Comparison of ENCODE assay signal across 27 mouse cellular contexts in genomic region chr6:149184007-149184406, GRCm38 (mm10). TPM values are rescaled to one million over a fixed set of nuclear protein-coding genes. Genes with fewer than 3 reads are reported as not detected.
"Had no signal": no experiment of that assay in that cellular context is flagged by ENCODE, and none has a peak within 500 bp of the region (broad histone marks: within the 10 kb centered on the region; RNA-seq: fewer than 3 reads in every experiment).

No protein-coding gene starts in this region.

- H3K4me3 ChIP-seq: lung, embryonic 15.5 days; megakaryocyte, embryonic 14.5 days; midbrain, embryonic 10.5 days; midbrain, embryonic 12.5 days; myocyte; neural tube, embryonic 13.5 days; neural tube, embryonic 15.5 days had no signal

- H3K9ac ChIP-seq: lung, embryonic 15.5 days; midbrain, embryonic 12.5 days; neural tube, embryonic 13.5 days; neural tube, embryonic 15.5 days had no signal

- H3K27ac ChIP-seq: lung, embryonic 15.5 days; macrophage; midbrain, embryonic 10.5 days; midbrain, embryonic 12.5 days; neural tube, embryonic 13.5 days; neural tube, embryonic 15.5 days had no signal

- ATAC-seq: lung, postnatal 0 days; midbrain, embryonic 16.5 days had no signal

- H3K4me2 ChIP-seq: lung, embryonic 15.5 days; midbrain, embryonic 12.5 days; neural tube, embryonic 13.5 days; neural tube, embryonic 15.5 days had no signal

- DNase-seq: lung, adult 2 months; lung, postnatal 14 days; lung, postnatal 36 days; midbrain, embryonic 14.5 days; retina, postnatal 1 day; right cerebral cortex, adult 18-20 months; right cerebral cortex, postnatal 25 days; right cerebral cortex, postnatal 4 days; spleen, adult 18-20 months; thymus, adult 18-20 months; thymus, postnatal 36 days had no signal

- H3K27me3 ChIP-seq: lung, embryonic 15.5 days; megakaryocyte, embryonic 14.5 days; midbrain, embryonic 12.5 days; neural tube, embryonic 13.5 days; neural tube, embryonic 15.5 days had no signal

- H3K9me3 ChIP-seq: lung, embryonic 15.5 days; midbrain, embryonic 10.5 days had no signal

RNA-seq across cellular contexts. Expression of gene Gm10203, which starts 54.0 kb away (rescaled TPM):
- total RNA-seq: megakaryocyte progenitor cell, adult 5-6 weeks had no signal
- polyA plus RNA-seq: lung, adult 2 months; lung, embryonic 15.5 days; lung, postnatal 0 days; macrophage; midbrain, embryonic 10.5 days; midbrain, embryonic 12.5 days; midbrain, embryonic 14.5 days; midbrain, embryonic 16.5 days; myocyte; neural tube, embryonic 11.5 days; neural tube, embryonic 13.5 days; neural tube, embryonic 15.5 days; small intestine, adult 2 months; stomach, embryonic 14.5 days; stomach, embryonic 16.5 days; thymus, postnatal 0 days had no signal
